Mouse (Mus musculus): ENCODE results near the gene Hist3h2a. TPM values are rescaled to one million over a fixed set of nuclear protein-coding genes. Genes with fewer than 3 reads are reported as not detected.

Hist3h2a gene
- total RNA-seq (2012; rRNA removed) = 161 and 194 TPM in 2 replicates

DNA sequence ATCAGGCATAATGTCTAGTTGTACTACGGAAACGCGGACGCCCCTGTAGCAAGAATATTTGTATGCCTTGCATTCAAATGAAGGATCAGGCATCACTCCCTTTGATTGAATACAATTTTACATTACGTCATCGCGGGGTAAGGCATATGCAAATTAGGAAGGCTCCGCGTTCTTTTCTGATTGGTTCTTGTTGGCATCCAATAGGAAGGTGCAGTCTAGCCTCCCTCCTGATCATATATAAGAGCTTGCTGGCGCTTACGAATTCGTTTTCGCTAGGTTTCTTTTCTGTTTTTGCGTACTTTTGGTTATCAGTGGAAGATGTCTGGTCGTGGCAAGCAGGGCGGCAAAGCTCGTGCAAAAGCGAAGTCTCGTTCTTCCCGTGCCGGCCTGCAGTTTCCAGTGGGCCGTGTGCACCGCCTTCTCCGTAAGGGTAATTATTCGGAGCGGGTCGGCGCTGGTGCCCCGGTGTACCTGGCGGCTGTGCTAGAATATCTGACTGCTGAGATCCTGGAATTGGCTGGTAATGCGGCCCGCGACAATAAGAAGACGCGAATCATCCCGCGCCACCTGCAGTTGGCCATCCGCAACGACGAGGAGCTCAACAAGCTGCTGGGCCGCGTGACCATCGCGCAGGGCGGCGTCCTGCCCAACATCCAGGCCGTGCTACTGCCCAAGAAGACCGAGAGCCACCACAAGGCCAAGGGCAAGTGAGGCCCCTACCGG lies at the start of gene Hist3h2a, which contains the start of gene Trim17:
Hist3h2a (plus strand) TSS at position 266 of the 723 bp plus-strand sequence.
Trim17 (plus strand) TSS at position 266 of the 723 bp plus-strand sequence.
- in situ Hi-C loops (cut with MboI; ENCODE audit: low sequenced_read_pairs in 2 of 2, unreplicated experiment in 2 of 2) = no loop called here
- Histone ChIP-seq H3K36me3 (ENCODE audit: control insufficient read depth, insufficient read depth, low read length, poor library complexity, severe bottlenecking) (peaks cover 5% of the 10 kb centered on the region; the same call in 1 of the 2 replicates), H3K4me1 (ENCODE audit: control insufficient read depth in 2 of 2, insufficient read depth in 2 of 2, low read length in 2 of 2, poor library complexity in 1 of 2) (peaks cover 0 to 3% of the 10 kb centered on the region in 2 experiments; a peak in 1 of 4 replicates), H3K9me3 (ENCODE audit: control insufficient read depth, insufficient read depth, low read depth, low read length) (no peaks in the 10 kb centered on the region), H3K4me3 (ENCODE audit: insufficient read depth in 1 of 2, low read depth in 1 of 2, low read length in 2 of 2, poor library complexity in 1 of 2, severe bottlenecking in 1 of 2) (peak within 1 kb of the TSS; percentile 65 to 94), H3K27ac (ENCODE audit: insufficient read depth, low read depth, low read length, poor library complexity, severe bottlenecking) (peak within 1 kb of the TSS; percentile 92), H3K9ac (ENCODE audit: insufficient read depth, low read depth, low read length, poor library complexity, severe bottlenecking) (peak within 1 kb of the TSS; percentile 94)
- peak; percentile 32; the same call in 1 of the 2 replicates for TF ChIP-seq HCFC1 (IDR thresholded peaks at IDR 0.05; ENCODE audit: borderline replicate concordance, insufficient read depth, low read length)
- TF ChIP-seq MAFK (IDR thresholded peaks at IDR 0.05; ENCODE audit: insufficient read depth, low read depth, low read length) = no peak
- TF ChIP-seq ZC3H11A (IDR thresholded peaks at IDR 0.05; ENCODE audit: borderline replicate concordance, low read depth, low read length) = no peak
- no peak for TF ChIP-seq ZNF384 (IDR thresholded peaks at IDR 0.05; ENCODE audit: low read depth, low read length)
- peak; percentile 82 for TF ChIP-seq CHD2 (IDR thresholded peaks at IDR 0.05; ENCODE audit: low read depth, low read length)
- peak; percentile 95 for DNase-seq (ENCODE audit: low read depth, low spot score)

DNA sequence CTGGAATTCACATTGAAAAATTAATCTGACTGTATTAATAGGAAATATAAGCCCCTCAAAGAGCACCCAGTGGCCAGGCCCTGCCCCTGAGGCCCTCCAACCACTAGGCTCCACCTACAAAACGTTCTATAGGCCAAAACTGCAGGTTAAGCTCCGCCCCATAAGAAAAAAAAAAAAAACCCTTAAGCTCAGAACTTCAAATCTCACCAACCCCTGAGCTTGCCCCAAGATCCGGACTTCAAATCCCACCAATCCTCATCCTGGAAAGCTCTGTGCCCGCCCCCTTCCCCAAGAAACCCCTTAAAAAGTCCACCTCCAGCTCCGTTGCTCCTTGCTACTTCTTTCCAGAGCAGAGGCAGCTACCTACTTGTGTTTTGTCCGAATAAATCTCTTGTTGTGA lies 49.6 kb upstream of the Hist3h2a start:
- peak; percentile 57 for DNase-seq (ENCODE audit: low read depth, low spot score)
- peak overlapping the region in 1 of 2 experiments; percentile 87; a peak in 2 of 4 replicates for H3K4me3 ChIP-seq (ENCODE audit: insufficient read depth in 1 of 2, low read depth in 1 of 2, low read length in 2 of 2, poor library complexity in 1 of 2, severe bottlenecking in 1 of 2)
- no peaks in the 10 kb centered on the region for H3K9me3 ChIP-seq (ENCODE audit: control insufficient read depth, insufficient read depth, low read depth, low read length)
- peaks cover 8% of the 10 kb centered on the region; the same call in 1 of the 2 replicates for H3K36me3 ChIP-seq (ENCODE audit: control insufficient read depth, insufficient read depth, low read length, poor library complexity, severe bottlenecking)
- in situ Hi-C loops (cut with MboI; ENCODE audit: low sequenced_read_pairs in 2 of 2, unreplicated experiment in 2 of 2) = no loop called here
- H3K27ac ChIP-seq (ENCODE audit: insufficient read depth, low read depth, low read length, poor library complexity, severe bottlenecking) = no peak overlapping the region
- TF ChIP-seq ZNF384 (IDR thresholded peaks at IDR 0.05; ENCODE audit: low read depth, low read length) = peak; percentile 98
- TF ChIP-seq HCFC1 (IDR thresholded peaks at IDR 0.05; ENCODE audit: borderline replicate concordance, insufficient read depth, low read length) = no peak
- H3K4me1 ChIP-seq (ENCODE audit: control insufficient read depth in 2 of 2, insufficient read depth in 2 of 2, low read length in 2 of 2, poor library complexity in 1 of 2) = peaks cover 0 to 4% of the 10 kb centered on the region in 2 experiments; a peak in 1 of 4 replicates
- no peak overlapping the region for H3K9ac ChIP-seq (ENCODE audit: insufficient read depth, low read depth, low read length, poor library complexity, severe bottlenecking)

DNA sequence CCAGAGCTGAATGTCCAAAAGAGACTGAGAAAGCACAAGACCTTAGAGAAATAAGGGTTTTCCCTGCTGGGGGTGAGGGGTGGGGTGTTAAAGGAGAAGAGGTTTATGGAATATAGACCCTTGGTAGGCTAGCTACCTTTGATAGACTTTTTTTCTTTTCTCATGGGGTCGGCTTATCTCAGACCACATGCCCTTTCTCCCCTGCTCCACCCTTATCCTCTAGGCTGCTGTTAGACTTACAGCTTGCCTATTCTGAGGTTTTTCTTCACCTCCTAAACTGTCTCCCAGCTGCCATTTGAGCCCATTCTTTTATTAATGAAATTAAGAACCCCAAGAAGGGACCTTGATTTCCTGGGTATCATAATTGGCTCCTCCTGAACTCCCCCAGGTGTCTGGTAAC lies 40.7 kb upstream of the Hist3h2a start:
- in situ Hi-C loops (cut with MboI; ENCODE audit: low sequenced_read_pairs in 2 of 2, unreplicated experiment in 2 of 2) = no loop called here
- no peak overlapping the region for H3K9ac ChIP-seq (ENCODE audit: insufficient read depth, low read depth, low read length, poor library complexity, severe bottlenecking)
- TF ChIP-seq ZC3H11A (IDR thresholded peaks at IDR 0.05; ENCODE audit: borderline replicate concordance, low read depth, low read length) (no peak), ZNF384 (IDR thresholded peaks at IDR 0.05; ENCODE audit: low read depth, low read length) (no peak), HCFC1 (IDR thresholded peaks at IDR 0.05; ENCODE audit: borderline replicate concordance, insufficient read depth, low read length) (no peak), MAFK (IDR thresholded peaks at IDR 0.05; ENCODE audit: insufficient read depth, low read depth, low read length) (no peak), CHD2 (IDR thresholded peaks at IDR 0.05; ENCODE audit: low read depth, low read length) (no peak)
- H3K27ac ChIP-seq (ENCODE audit: insufficient read depth, low read depth, low read length, poor library complexity, severe bottlenecking) = no peak overlapping the region
- H3K4me3 ChIP-seq (ENCODE audit: insufficient read depth in 1 of 2, low read depth in 1 of 2, low read length in 2 of 2, poor library complexity in 1 of 2, severe bottlenecking in 1 of 2) = no peak overlapping the region
- no peaks in the 10 kb centered on the region for H3K4me1 ChIP-seq (ENCODE audit: control insufficient read depth in 2 of 2, insufficient read depth in 2 of 2, low read length in 2 of 2, poor library complexity in 1 of 2)
- H3K9me3 ChIP-seq (ENCODE audit: control insufficient read depth, insufficient read depth, low read depth, low read length) = no peaks in the 10 kb centered on the region
- DNase-seq (ENCODE audit: low read depth, low spot score) = no peak
- H3K36me3 ChIP-seq (ENCODE audit: control insufficient read depth, insufficient read depth, low read length, poor library complexity, severe bottlenecking) = no peaks in the 10 kb centered on the region

DNA sequence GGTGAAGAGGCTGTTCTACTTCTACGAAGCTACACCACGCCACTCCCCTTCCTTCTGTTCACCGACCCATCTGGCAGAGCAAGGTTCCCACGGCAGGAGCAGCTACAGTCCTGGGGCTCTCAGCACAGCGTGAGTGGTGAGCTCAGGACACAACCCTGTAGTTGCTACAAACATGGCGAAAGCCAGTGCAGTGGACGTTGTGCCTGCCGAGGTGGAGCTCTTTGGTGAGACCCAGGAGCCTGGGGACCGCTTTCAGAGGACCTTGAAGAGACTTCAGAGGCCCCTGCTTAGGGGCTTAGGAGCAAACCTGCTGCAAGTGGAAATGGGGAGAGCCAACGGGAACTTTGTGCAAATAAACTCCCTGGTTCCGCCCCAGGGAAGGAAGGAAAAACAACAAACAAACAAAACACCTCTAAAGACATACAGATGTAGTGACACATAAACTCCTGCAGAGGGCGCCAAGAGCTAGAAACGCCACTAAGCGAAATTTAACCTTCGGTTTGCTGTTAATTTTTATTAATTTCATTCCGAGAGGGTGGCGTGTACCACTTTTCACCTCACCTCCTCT lies 39.9 kb upstream of the Hist3h2a start:
- H3K27ac ChIP-seq (ENCODE audit: insufficient read depth, low read depth, low read length, poor library complexity, severe bottlenecking) = no peak overlapping the region
- no peak for TF ChIP-seq HCFC1 (IDR thresholded peaks at IDR 0.05; ENCODE audit: borderline replicate concordance, insufficient read depth, low read length)
- no peak for TF ChIP-seq ZC3H11A (IDR thresholded peaks at IDR 0.05; ENCODE audit: borderline replicate concordance, low read depth, low read length)
- no peak for TF ChIP-seq ZNF384 (IDR thresholded peaks at IDR 0.05; ENCODE audit: low read depth, low read length)
- no peak for TF ChIP-seq CHD2 (IDR thresholded peaks at IDR 0.05; ENCODE audit: low read depth, low read length)
- TF ChIP-seq MAFK (IDR thresholded peaks at IDR 0.05; ENCODE audit: insufficient read depth, low read depth, low read length) = no peak
- in situ Hi-C loops (cut with MboI; ENCODE audit: low sequenced_read_pairs in 2 of 2, unreplicated experiment in 2 of 2) = no loop called here
- no peak overlapping the region; a peak in 1 of 4 replicates for H3K4me3 ChIP-seq (ENCODE audit: insufficient read depth in 1 of 2, low read depth in 1 of 2, low read length in 2 of 2, poor library complexity in 1 of 2, severe bottlenecking in 1 of 2)
- no peak overlapping the region for H3K9ac ChIP-seq (ENCODE audit: insufficient read depth, low read depth, low read length, poor library complexity, severe bottlenecking)
- H3K36me3 ChIP-seq (ENCODE audit: control insufficient read depth, insufficient read depth, low read length, poor library complexity, severe bottlenecking) = no peaks in the 10 kb centered on the region
- H3K4me1 ChIP-seq (ENCODE audit: control insufficient read depth in 2 of 2, insufficient read depth in 2 of 2, low read length in 2 of 2, poor library complexity in 1 of 2) = no peaks in the 10 kb centered on the region
- no peak for DNase-seq (ENCODE audit: low read depth, low spot score)
- no peaks in the 10 kb centered on the region for H3K9me3 ChIP-seq (ENCODE audit: control insufficient read depth, insufficient read depth, low read depth, low read length)

Data from ES-E14 (cell line).